Mouse (Mus musculus) c-Kit-negative CD71-positive TER-119-positive erythroid progenitor cells, embryonic 14.5 days (primary cell): Measurements from ENCODE around the gene Caskin2.

Source experiments
- DNase-seq: peaks from one replicate; pipeline ENCODE4 v3.0.0-alpha.2; 2013; ENCODE audit warnings: low read depth, low spot score

Caskin2 gene

DNA sequence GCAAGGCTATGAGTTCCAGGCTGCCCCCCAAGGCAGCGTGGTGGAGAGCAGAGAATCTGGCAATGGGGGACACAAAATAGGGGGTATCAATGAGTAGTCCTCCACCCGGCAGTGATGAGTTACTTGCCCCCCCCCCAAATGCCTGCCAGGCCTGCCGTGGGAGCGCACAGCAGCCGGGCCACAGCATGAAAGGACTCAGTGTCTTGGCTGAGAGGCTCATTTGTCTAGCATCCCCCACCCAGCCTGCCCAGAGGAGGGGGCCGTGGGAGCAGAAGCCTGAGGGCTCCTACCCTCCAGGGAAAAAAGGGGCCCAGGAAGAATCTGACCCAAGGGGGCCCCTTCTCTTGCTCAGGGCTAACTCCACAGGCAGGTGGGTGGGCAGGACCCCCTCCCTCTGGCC is 6.1 kb downstream of the Caskin2 start:
- DNase-seq, result no peak

DNA sequence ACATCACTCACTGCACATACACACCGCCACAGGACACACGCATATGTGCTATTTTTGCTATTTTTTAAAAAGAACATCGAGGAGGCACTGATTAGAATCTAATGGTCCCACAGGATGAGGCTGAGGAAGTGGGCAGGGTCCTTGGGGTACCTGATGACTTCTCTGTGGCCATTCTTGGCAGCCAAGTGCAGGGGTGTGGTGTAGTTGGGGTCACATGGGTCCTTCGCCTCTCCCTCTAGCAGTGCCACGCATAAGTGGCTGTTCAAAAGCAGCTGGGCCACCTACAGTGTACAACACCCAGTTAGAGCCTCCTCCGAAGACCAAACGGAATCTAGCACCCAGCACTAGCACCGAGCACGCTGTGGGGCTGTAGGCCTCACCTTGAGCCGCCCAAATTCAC is 7.3 kb downstream of the Caskin2 start:
- DNase-seq, result no peak

DNA sequence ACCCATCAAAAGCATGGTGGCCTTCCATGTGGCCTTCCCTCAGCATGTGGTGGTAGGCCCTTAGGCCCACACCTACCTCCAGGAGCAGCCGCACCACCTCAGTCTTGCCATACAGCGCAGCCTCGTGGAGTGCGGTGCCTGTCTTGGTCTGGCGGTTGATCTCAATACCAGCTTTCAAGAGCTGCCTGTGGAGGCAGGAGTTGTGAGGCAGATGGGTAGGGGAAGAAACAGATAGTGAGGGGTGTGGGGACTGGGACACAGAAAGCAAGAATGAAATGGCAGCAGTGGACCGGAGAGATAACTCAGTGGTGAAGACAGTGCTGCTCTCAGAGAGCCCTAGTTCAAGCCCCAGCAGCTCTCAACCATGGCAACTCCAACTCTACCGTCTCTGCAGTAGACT is 8.4 kb downstream of the Caskin2 start:
- DNase-seq, result peak; percentile 57

DNA sequence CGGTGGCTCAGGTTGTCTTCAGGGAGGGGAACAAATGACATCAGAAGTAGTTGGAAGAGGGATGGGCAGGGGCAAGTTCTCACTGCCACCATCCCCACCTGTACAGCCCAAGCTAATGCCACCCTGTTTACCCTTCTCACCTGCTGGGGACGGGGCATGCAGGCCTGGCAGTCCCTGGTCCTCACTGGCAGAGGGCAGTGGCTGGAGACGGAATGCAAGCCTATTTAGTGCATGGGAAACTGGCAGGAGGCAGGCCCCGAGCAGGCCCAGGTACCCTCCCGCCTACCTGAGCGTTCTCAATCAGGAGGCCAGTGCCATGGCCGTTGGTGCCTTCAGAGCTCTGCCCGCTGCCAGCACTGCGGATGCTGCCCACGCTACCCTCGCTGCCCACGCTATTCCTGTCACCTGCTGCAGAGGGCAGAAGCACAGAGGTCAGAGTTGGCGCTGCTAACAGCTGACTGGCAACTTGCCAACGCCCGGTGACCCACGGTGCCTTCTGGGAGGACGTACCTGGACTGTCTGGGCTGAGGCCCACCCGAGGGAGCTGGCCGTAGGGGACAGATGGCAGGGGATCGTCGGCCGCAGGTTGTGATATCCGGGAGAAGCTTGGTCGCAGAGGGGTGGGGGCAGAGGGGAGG is 10.2 kb downstream of the Caskin2 start:
- no peak for DNase-seq

DNA sequence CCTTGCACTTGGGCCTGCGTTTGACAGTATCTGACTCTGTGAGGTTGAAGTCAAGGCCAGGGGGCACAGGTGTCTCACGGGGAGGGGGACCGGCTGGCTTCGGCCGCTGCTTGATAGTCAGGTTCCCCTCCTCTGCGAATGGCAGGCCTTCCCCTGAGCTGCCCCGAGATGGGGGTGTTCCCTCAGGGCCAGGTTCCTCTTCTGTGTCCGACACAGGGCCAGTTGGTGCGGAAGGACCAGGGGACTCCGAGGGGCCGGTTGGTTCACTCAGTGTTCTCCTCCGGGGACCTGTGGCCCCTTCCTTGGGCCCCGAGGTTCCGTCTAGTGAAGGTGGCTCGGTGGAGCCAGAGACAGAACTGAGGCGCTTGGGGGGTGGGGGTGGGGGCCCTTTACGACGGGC is 12.5 kb downstream of the Caskin2 start:
- DNase-seq, result no peak

DNA sequence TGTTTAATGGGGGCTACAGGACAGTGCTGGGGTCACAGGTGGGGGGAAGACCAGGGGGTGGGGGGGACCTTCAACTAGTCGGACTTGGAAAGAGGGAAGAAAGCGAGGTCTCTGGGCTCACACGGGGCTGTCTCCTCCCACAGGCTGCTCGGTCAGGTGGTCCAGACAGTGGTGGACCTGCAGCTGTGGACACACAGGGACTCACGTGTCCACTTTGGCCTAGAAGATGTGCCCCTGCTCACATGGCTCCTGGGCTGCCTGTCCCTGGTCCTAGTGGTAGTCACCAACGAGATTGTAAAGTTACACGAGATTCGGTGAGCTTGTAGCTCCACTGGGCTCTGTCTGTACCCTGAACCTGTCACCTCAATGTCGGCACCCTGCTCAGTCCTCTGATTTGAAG is 15.8 kb downstream of the Caskin2 start:
- no peak for DNase-seq

DNA sequence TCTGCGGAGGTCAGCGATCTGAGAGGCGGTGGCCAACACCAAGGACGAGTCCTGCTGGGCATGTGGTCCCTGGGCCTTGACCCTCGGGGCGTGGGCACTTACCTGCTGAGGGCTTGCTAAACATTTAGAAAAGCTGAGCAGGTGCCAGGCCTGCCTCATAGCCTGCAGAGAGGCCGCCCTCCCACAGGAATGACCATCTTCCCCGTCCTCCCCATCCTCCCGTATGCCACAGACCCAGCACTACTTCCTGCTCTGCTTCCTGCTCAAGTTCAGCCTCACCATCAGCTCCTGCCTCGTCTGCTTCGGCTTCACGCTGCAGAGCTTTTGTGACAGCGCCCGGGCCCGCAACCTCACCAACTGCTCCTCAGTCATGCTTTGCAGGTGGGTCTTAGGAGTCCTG is 16.5 kb downstream of the Caskin2 start:
- DNase-seq, result no peak

DNA sequence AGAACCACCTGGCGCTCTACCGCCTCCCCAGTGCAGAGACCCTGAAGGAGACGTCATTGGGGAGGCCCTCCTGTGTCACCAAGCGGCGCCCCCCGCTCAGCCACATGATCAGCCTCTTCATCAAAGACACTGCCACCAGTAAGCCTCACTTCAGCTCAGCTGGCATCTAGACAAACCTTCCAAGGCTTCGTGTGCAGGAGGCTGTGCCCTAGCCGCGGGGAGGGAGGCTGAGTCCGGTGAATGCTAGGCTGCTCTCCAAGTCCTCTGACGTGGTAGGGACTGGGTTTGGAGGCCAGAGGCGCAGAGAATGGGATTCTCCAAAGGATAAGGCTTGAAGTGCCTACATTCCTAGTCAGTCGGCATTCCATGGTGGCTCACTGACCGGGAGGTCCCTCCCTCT is 21.1 kb downstream of the Caskin2 start:
- DNase-seq, result no peak

DNA sequence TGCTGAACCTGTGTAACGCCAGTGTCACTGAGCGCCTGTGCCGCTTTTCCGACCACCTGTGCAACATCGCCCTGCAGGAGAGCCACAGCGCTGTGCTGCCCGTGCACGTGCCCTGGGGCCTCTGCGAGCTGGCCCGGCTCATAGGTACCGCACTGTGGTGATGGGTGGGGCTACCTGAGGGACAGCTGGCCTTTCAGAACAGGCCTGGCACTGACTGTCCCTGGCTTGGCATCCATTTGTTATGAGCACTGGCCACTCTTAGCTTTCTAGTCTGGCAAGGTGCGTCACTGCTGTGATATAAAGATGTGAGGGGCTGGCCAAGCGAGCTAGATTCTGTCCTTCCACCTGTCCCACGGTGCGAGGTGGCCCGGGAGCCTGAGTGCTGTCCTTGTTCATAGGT is 21.5 kb downstream of the Caskin2 start:
- DNase-seq, result no peak

DNA sequence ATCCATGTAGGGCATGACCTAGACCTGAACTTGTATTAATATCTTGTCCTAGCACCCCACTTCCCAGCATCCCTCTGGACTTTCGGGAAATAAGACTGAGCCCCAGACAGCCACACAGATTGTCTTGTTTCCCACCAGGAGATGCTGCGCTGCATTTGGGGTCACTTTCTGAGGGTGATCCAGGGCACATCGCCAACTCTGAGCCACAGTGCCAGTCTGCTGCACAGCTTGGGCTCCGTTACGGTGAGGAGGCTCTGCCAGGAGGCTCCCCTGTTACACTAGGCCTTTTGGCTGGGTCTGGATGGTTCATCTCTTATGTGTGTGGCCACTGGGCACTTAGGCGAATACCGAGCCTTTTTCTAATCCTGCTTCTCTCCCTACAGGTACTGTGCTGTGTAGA is 23.7 kb downstream of the Caskin2 start:
- DNase-seq, result no peak

DNA sequence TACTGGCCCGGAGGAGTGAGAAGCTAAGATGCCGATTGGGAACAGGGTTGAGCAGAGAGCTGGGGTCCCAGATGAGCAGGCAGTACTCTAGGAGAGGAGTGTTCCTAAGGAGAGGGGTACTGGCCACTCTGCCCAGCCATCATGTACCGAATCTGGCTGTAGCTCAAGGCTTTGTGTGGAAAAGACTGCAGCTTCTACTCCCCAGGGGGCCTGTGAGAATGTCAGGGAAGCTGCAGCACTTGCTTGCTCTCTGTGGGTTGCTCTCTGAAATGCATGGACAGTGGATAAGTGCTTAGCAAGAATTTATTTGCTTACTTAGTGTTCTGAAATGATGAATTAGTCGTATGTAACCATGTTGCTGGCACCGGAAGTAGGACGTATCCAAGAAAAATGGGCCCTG is 27.0 kb downstream of the Caskin2 start:
- DNase-seq, result no peak

DNA sequence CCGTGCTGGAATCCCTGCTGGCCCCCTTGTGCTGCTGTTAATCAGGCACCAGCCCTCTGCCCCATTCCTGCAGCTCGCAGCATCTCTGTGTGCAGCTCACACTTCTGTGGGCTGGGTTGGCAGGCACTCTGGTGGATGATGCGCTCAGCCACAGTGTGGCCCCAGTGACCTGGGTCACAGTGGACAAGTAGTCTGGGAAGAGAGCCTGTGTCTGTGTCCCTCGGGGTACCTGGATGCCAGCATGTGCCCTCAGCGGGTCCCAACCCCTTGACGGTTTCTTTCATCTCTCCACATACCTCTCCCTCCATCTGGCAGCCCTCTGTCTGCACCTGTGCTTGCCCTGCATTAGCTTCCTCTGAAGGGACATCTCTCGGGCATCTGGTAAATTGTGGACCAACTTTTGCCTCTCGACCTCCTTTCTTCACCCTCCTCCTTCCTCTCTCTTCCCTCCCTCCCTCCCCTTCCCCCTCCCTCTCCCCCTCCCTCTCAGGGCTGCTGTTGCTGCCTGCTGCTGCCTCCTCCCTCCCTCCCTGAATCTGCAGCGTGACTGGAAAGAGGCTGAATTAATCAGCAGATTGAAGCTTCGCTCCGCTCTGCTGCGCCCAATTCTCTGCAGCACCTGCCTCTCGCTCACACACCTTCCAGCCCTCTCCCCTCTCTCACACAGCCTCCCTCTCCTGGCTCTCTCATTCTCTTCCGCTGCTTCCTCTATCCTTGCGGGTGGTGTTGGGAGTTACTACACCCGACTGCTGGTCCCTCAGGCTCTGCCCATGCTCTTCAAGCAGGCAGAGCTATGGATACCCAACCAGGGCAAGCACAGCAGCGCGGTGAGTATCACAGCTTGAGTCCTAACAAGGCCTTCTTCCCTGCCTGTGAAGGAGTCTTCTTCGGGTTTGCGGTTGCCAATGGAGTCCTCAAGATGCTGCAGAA is 33.0 kb downstream of the Caskin2 start:
- no peak for DNase-seq

DNA sequence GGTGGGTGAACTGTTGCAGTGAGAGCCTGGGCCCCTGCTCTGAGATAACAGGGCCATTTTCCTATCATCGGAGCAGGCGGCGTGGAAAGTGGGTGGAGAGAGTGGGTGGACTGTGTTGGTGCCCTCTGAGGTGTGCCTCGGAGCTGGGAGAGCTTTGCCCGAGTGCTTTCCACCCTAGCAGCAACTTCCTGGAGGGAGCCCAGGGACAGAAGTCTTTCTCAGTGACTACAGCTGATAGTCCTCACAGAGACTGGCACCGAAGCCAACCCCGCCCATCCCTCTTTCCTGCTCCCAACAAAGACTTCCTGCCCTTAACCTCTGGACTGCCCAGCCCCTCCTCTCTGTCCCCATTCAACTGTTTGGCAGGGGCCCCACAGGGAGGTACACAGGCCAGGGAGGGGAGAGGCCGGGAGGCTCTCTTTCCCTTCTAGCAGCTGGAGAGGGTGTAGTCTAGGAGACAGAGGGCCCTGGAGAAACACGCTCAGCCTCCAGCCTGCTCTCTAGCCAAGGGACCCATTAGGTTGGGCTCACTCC is 34.3 kb downstream of the Caskin2 start:
- DNase-seq, result peak; percentile 66

DNA sequence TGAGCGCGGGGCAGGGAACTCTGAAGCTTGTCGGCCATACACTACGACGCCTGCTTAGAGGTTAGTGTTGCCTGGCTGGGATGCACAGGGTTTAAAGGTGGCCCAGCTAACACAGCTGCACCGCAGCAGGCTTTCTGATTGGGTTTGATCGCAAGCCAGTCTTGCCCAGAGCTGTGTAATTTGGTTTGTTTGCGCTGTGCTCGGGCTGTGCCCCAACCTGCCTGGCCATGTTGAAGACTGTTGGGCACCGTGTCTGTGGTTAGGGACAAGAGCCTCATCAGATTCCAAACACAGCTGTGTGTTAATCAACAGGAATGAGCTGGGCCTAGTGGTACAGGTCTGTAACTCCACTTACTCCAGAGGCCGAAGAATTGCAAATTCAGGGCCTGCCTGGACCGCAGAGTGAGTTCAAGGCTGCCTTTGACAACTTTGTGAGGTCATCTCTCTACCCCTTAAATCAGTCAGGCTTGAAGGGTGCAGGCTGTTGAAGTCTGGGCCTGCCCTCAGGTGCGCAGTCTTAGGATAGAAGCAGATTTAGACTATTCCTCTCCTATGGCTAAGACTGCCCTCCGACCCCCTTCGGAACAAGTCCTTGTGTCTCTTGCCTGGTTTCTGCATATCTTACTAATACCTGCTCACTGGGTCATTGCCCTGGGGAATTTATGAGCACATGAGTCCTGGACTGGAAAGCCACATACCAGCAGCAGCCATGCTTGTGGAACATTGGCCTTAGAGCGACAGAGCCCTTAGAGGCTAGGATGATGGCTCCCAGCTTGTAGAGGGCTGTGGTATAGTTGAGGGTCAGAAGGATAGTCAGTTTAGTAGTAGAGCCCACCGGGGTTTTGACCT is 35.7 kb downstream of the Caskin2 start:
- no peak for DNase-seq

DNA sequence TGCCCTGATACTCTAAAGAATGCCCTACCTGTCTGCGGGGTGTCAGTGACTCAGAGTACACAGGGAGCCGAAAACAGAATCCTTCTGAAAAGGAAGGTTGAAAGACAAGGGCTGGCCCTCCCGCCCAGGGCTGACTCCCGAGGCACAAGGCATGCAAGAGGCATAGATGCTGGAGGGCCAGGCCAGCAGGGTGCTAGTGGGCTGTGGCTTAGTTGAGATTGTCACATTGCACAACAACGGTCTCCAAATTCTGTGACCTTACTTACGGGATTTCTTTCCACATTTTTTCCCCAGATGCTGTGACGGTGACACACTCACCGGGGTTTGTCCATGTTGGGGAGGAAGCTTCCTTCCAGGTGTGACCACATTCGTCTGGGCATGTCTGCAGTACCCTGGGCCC is 36.5 kb downstream of the Caskin2 start:
- DNase-seq, result no peak

DNA sequence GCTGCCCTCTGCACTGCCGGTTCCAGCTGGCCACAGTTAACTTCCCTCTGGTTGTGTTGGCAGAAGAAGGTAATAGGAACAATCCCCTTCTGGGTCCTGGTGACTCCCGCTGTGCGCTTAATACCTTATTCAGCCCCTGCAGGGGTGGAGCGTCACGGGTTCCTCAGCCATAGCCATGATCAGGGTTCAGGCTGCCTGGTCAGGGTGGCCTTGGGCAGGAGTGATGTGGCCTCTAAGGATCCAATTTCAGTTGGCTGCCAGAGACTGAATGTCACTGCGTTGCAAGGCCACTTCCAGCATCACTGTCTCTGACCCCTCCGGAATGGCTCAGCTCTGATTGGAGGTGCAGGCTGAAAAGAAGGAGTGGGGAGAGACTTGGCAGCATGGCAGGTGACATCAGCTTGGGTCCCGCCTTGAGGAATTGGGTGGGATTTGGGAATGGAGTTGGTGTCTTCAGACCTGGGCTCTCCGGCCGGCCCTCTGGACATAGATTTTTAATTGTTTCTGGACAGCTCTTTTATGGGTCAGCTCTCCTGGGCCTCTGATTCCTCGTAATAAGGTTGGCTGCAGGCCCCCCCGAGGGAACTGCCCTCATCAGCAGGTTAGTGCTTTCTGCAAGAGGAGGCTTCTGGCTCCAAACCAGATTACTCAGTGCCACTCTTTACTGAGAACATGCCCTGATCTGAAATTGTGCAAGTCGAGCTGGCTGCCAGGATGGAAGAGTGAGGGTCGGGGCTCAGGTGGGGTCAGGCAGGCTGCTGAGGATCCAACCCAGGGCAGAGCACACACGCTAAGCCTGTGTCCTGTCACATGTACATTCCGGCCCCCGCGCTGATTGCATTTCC is 37.4 kb downstream of the Caskin2 start:
- DNase-seq, result no peak

DNA sequence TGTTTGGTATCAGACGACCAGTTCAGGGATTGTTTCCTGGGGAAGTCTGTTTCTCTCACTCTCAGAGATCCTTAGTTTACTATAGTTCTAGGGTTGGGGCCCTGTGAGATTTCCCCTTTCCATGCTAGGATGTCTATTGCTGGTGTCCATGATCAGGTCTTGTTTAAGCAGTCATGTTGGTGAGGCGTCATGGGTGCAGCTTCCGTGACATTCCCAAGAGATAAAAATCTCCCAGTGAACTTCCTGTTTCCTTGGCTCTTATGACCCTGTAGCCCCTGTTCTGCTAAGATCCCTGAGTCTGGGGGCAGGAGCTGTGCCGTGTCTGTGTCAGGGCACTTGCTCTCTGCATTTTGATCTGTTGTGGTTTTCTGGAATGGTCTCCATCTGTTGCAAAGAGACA is 38.8 kb downstream of the Caskin2 start:
- no peak for DNase-seq

DNA sequence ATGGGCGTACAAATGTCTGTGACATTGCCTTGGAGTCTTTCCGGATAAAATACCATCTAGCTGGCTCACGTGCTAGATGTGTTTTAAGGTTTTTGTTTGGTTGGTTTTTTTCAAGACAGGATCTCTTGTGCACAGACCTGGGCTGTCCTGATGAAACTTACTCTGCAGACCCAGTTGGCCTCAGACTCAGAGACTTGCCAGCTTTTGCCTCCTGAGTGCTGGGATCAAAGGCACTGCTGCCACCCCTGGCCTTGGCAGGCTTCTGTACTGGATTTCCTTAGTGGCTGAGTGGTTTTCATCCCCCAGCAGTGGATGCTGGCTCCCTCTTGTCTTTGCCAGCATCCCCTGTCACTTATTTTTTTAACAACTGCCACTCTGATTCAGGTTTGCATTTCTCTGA is 44.5 kb downstream of the Caskin2 start:
- DNase-seq, result no peak

DNA sequence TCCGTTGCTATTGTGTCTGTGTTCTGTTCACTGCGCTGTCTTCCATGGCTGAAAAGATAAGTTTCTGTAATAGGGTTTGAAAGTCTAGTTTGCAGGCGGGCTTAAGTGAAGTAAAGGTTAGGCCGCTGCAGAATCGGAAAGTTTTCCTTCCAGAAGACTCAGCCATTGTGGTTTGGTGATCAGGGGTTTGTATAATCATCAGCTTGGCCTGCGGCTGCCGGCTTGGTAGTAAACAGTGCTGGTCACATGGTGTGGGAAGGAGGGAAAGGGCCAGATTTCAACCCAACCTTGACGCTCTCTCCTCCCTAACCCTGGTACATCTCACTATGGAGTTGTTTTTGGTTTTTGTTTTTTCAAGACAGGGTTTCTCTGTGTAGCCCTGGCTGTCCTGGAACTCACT is 46.5 kb downstream of the Caskin2 start:
- DNase-seq, result no peak

DNA sequence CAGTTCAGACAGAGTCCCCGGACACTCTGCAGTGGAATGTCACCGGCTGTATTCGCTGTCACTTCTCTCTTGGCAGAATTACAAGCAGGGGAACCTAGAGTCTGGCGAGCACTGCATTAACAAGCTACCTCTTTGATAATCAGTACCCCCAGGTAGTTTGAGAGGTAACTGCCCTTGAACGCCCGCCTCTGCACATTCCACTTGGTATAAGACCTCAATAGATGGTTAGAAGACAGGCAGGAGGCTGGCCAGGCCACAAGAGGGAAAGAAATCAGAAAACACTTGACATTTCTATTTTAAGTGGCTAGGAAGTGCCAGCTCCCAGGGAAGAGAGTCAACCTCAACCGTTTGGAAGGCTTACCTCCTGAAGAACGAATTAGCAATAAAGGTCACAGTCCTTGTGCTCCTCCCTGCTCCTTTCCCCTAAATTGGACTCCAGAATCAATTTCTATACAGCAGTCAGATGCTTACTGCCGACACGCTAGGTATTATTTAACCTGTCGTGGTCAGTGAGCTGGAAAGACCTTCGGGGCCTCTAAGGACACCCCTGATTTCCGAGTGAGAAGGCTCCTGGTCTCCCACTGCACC is 47.0 kb downstream of the Caskin2 start:
- DNase-seq, result no peak
